Mouse (Mus musculus) neural tube, embryonic 12.5 days (tissue): Measurements from ENCODE around the gene Klhl12. TPM values are rescaled to one million over a fixed set of nuclear protein-coding genes. Genes with fewer than 3 reads are reported as not detected.
"Not testable (repeated sequence)": the region's sequence is repeated elsewhere in the genome, so short reads cannot be mapped to it uniquely, and the experiment has no call there.

Experiments
- ATAC-seq: fragments of 200-750 bp; cut with Nextera tagmentation; 2 replicates; pipeline ENCODE4 v1.8.0; 2017; ENCODE audit warnings: low read depth, mild to moderate bottlenecking, moderate TSS enrichment, moderate library complexity; ENCODE audit not compliant: low FRiP score
- H3K27ac ChIP-seq: fragments of 300-500 bp; sonication (generic); 2 replicates; pipeline ENCODE4 v1.5.1; 2016
- H3K27me3 ChIP-seq: fragments of 300-500 bp; sonication (generic); replicated peaks from 2 replicates; pipeline ENCODE4 v1.6.1; 2016; ENCODE audit warnings: mild to moderate bottlenecking
- H3K36me3 ChIP-seq: fragments of 300-500 bp; sonication (generic); 2 replicates; pipeline ENCODE4 v1.6.1; 2016; ENCODE audit warnings: mild to moderate bottlenecking
- H3K4me1 ChIP-seq: fragments of 300-500 bp; sonication (generic); 2 replicates; pipeline ENCODE4 v1.6.1; 2016
- H3K4me2 ChIP-seq: fragments of 300-500 bp; sonication (generic); replicated peaks from 2 replicates; pipeline ENCODE4 v1.6.1; 2016; ENCODE audit warnings: mild to moderate bottlenecking
- H3K4me3 ChIP-seq: fragments of 300-500 bp; sonication (generic); 2 replicates; pipeline ENCODE4 v1.5.1; 2016
- H3K9ac ChIP-seq: fragments of 300-500 bp; sonication (generic); 2 replicates; pipeline ENCODE4 v1.6.1; 2016; ENCODE audit warnings: mild to moderate bottlenecking
- H3K9me3 ChIP-seq: fragments of 300-500 bp; sonication (generic); 2 replicates; pipeline ENCODE4 v1.6.1; 2016; ENCODE audit warnings: mild to moderate bottlenecking
- WGBS: fragments of 180-500 bp; shearing (Covaris S2); methylation state at CpG from one replicate; pipeline ENCODE4 v1.1.7; 2016; 5-methylcytosine and 5-hydroxymethylcytosine counted together
- polyA plus RNA-seq: library from polyadenylated mRNA; unstranded; fragments of >200 nt; fragmentation: Nextera tagmentation; extraction: Ambion mirVana; gene quantifications from 2 replicates; pipeline ENCODE4 v1.2.1, GENCODE M21; 2016

Klhl12 gene
- polyA plus RNA-seq, 1 experiment from 2014 or later: 33.2 TPM

- Histone ChIP-seq H3K27me3 (no peaks in the 10 kb centered on the region), H3K36me3 (peaks cover 60% of the 10 kb centered on the region), H3K9me3 (no peaks in the 10 kb centered on the region), H3K4me2 (no peak overlapping the region), H3K4me1 (peaks cover 16% of the 10 kb centered on the region), H3K27ac (no peak overlapping the region), H3K4me3 (no peak overlapping the region), H3K9ac (no peak overlapping the region)
- ATAC-seq: no peak
- 84% methylated on average over 10 of the region's 10 CpGs for WGBS
Measured at GRCm38 (mm10) chr1:134423911-134424310, 31.4 kb upstream of the Klhl12 start.

- Histone ChIP-seq H3K4me2 (no peak overlapping the region), H3K27me3 (no peaks in the 10 kb centered on the region), H3K9ac (no peak overlapping the region), H3K9me3 (no peaks in the 10 kb centered on the region), H3K4me1 (no peaks in the 10 kb centered on the region), H3K27ac (no peak overlapping the region), H3K4me3 (no peak overlapping the region), H3K36me3 (peaks cover 79% of the 10 kb centered on the region)
- ATAC-seq: no peak
- 88% methylated on average over 5 of the region's 5 CpGs for WGBS
Measured at GRCm38 (mm10) chr1:134426289-134426688, 29.0 kb upstream of the Klhl12 start.

GRCm38 (mm10) chr1:134433002-134433401 lies 22.3 kb upstream of the Klhl12 start:
- peaks cover 52% of the 10 kb centered on the region for H3K36me3 ChIP-seq
- H3K27ac ChIP-seq: no peak overlapping the region
- H3K4me3 ChIP-seq: no peak overlapping the region
- no peaks in the 10 kb centered on the region for H3K9me3 ChIP-seq
- H3K4me1 ChIP-seq: no peaks in the 10 kb centered on the region
- no peaks in the 10 kb centered on the region for H3K27me3 ChIP-seq
- H3K9ac ChIP-seq: no peak overlapping the region
- H3K4me2 ChIP-seq: no peak overlapping the region
- no peak for ATAC-seq
- WGBS: 87% methylated on average over 10 of the region's 10 CpGs

- WGBS: 95% methylated on average over 4 of the region's 4 CpGs
- Histone ChIP-seq H3K4me2 (no peak overlapping the region), H3K4me1 (no peaks in the 10 kb centered on the region), H3K36me3 (peaks cover 47% of the 10 kb centered on the region), H3K27me3 (no peaks in the 10 kb centered on the region), H3K9ac (no peak overlapping the region), H3K4me3 (no peak overlapping the region), H3K9me3 (no peaks in the 10 kb centered on the region), H3K27ac (no peak overlapping the region)
- ATAC-seq: no peak
Measured at GRCm38 (mm10) chr1:134433473-134433872, 21.9 kb upstream of the Klhl12 start.

- Histone ChIP-seq H3K9me3 (no peaks in the 10 kb centered on the region), H3K4me1 (no peaks in the 10 kb centered on the region), H3K4me2 (no peak overlapping the region), H3K27ac (no peak overlapping the region), H3K4me3 (no peak overlapping the region), H3K9ac (no peak overlapping the region), H3K27me3 (no peaks in the 10 kb centered on the region), H3K36me3 (peaks cover 32% of the 10 kb centered on the region)
- 35% methylated on average over 4 of the region's 4 CpGs for WGBS
- no peak for ATAC-seq
Measured at GRCm38 (mm10) chr1:134435414-134435813, 19.9 kb upstream of the Klhl12 start.

GRCm38 (mm10) chr1:134440437-134440836 lies 14.9 kb upstream of the Klhl12 start:
- no peak overlapping the region for H3K27ac ChIP-seq
- no peak overlapping the region for H3K4me2 ChIP-seq

GRCm38 (mm10) chr1:134441737-134442136 lies 13.6 kb upstream of the Klhl12 start:
- H3K9me3 ChIP-seq, H3K4me2 ChIP-seq, H3K27me3 ChIP-seq, H3K4me1 ChIP-seq, H3K36me3 ChIP-seq, H3K27ac ChIP-seq, H3K9ac ChIP-seq, ATAC-seq, H3K4me3 ChIP-seq: not testable (repeated sequence)
- WGBS: 94% methylated on average over 8 of the region's 10 CpGs

More at GRCm38 (mm10) chr1:134440437-134440836, 14.9 kb upstream of the Klhl12 start:
- H3K9me3 ChIP-seq: no peaks in the 10 kb centered on the region
- H3K9ac ChIP-seq: no peak overlapping the region
- H3K27me3 ChIP-seq: no peaks in the 10 kb centered on the region
- ATAC-seq: no peak
- H3K36me3 ChIP-seq: no peaks in the 10 kb centered on the region
- H3K4me1 ChIP-seq: no peaks in the 10 kb centered on the region
- no peak overlapping the region for H3K4me3 ChIP-seq
- WGBS: 93% methylated on average over 6 of the region's 6 CpGs

GRCm38 (mm10) chr1:134442394-134442793 lies 12.9 kb upstream of the Klhl12 start:
- H3K9me3 ChIP-seq: no peaks in the 10 kb centered on the region
- no peaks in the 10 kb centered on the region for H3K36me3 ChIP-seq
- H3K4me3 ChIP-seq: no peak overlapping the region
- no peak overlapping the region for H3K27ac ChIP-seq
- no peak for ATAC-seq
- no peaks in the 10 kb centered on the region for H3K4me1 ChIP-seq
- 96% methylated on average over 3 of the region's 3 CpGs for WGBS
- no peak overlapping the region for H3K4me2 ChIP-seq
- H3K9ac ChIP-seq: no peak overlapping the region
- H3K27me3 ChIP-seq: no peaks in the 10 kb centered on the region

GRCm38 (mm10) chr1:134443288-134443687 lies 12.0 kb upstream of the Klhl12 start:
- H3K27ac ChIP-seq, H3K4me3 ChIP-seq, H3K36me3 ChIP-seq, H3K27me3 ChIP-seq, H3K4me2 ChIP-seq, H3K9ac ChIP-seq, H3K9me3 ChIP-seq, ATAC-seq, H3K4me1 ChIP-seq: not testable (repeated sequence)
- 83% methylated on average over 1 of the region's 1 CpGs for WGBS

- H3K36me3 ChIP-seq: no peaks in the 10 kb centered on the region
- no peak overlapping the region for H3K4me3 ChIP-seq
- no peak for ATAC-seq
- WGBS: 90% methylated on average over 2 of the region's 2 CpGs
- H3K27me3 ChIP-seq: no peaks in the 10 kb centered on the region
- no peaks in the 10 kb centered on the region for H3K9me3 ChIP-seq
- H3K4me1 ChIP-seq: no peaks in the 10 kb centered on the region
- H3K4me2 ChIP-seq: no peak overlapping the region
- no peak overlapping the region for H3K27ac ChIP-seq
- no peak overlapping the region for H3K9ac ChIP-seq
Measured at GRCm38 (mm10) chr1:134445418-134445817, 9.9 kb upstream of the Klhl12 start.

- not testable (repeated sequence) for H3K27me3 ChIP-seq, H3K36me3 ChIP-seq, H3K4me1 ChIP-seq, H3K4me2 ChIP-seq, ATAC-seq, H3K9me3 ChIP-seq, H3K27ac ChIP-seq, H3K9ac ChIP-seq, H3K4me3 ChIP-seq
- WGBS: 68% methylated on average over 3 of the region's 3 CpGs
Measured at GRCm38 (mm10) chr1:134448537-134448936, 6.8 kb upstream of the Klhl12 start.

- Histone ChIP-seq H3K9ac (no peak overlapping the region), H3K4me1 (no peaks in the 10 kb centered on the region), H3K4me3 (no peak overlapping the region), H3K4me2 (no peak overlapping the region), H3K27me3 (no peaks in the 10 kb centered on the region; the same call in 1 of the 2 replicates), H3K9me3 (no peaks in the 10 kb centered on the region), H3K36me3 (no peaks in the 10 kb centered on the region), H3K27ac (no peak overlapping the region)
- 81% methylated on average over 4 of the region's 4 CpGs for WGBS
- no peak for ATAC-seq
Measured at GRCm38 (mm10) chr1:134450201-134450600, 5.1 kb upstream of the Klhl12 start.

- Histone ChIP-seq H3K4me3 (no peak overlapping the region), H3K9me3 (no peaks in the 10 kb centered on the region), H3K27ac (no peak overlapping the region), H3K4me2 (no peak overlapping the region), H3K27me3 (no peaks in the 10 kb centered on the region; the same call in 1 of the 2 replicates), H3K4me1 (peaks cover under 1% of the 10 kb centered on the region; the same call in 1 of the 2 replicates), H3K9ac (no peak overlapping the region), H3K36me3 (no peaks in the 10 kb centered on the region)
- 55% methylated on average over 3 of the region's 3 CpGs for WGBS
- no peak for ATAC-seq
Measured at GRCm38 (mm10) chr1:134450986-134451385, 4.3 kb upstream of the Klhl12 start.
